Mouse (Mus musculus): ENCODE results near the gene Ptprt.

- no peak for TF ChIP-seq CTCF (IDR thresholded peaks at IDR 0.05; ENCODE audit: low read depth, low read length)
- TF ChIP-seq POLR2A (IDR thresholded peaks at IDR 0.05; ENCODE audit: borderline replicate concordance, low read depth, low read length), result no peak
These were observed 827.1 kb downstream of the Ptprt start for GRCm38 (mm10) chr2:161833846-161834245.
